Mouse (Mus musculus): ENCODE measurements around the gene Rasgrp4.
"Not testable (repeated sequence)": the region's sequence is repeated elsewhere in the genome, so short reads cannot be mapped to it uniquely, and the experiment has no call there.

Gene Rasgrp4

DNA sequence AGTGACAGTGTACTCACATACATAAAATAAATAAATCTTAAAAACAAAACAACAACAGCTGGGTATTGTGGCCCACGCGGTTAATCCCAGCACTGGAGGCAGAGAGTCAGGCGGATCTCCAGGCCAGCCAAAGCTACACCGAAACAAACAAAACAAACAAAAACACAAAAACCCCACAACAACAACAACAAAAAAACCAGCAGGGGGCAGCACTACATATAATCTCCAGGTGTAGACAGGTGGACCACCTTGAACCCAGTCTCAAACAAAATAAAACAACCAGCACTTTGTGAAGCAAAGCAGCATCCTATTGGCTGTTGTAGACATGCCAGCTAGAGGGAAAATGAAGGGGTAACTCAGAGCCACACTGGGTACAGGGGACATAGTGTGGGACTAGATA, 43.5 kb downstream of the Rasgrp4 start:
- DNase-seq (ENCODE audit: low spot score) = no peak

- DNase-seq (ENCODE audit: low spot score) = no peak
Measured at GRCm38 (mm10) chr7:29179323-29179722, 44.7 kb downstream of the Rasgrp4 start.

DNA sequence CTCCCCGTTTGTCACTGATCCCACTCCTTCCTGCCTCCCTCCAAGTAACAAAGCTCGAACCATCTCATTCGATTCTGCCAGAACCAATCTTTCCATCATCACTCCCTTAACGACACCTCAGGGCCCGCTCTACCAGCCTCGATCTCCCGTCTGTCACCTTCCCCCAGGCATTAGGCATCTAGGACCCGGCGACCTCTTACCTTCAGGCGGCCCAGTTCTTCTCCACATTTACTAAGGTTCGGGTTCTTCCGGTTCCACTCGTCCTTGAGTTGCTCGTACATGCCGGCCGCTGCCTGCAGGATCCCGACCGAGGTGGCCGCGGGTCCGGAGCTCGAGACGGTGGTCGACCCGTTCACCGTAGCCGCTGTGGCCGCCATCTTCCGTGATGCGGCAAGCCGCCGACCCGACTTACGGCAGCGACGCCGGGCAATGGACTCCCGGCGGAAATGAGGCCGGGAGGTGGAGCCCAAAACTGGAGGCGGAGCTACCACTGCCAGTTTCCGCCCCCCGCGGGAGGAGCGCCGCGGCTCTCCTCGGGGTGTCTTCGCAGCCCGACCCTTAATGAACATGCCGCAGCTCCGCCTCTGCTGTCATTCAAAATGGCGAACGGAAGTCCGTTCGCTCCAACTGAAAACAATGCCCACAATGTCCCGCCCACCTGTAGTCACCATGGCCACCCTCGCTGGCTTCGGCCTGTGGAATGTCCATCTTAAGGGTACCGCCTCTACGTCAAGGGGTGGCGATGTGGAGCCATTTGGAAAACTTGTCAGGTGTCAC, 45.6 kb downstream of the Rasgrp4 start, which contains the start of gene Psmd8:
Gene Psmd8 (minus strand): TSS at position 625 of the 777 bp plus-strand sequence.
- DNase-seq (ENCODE audit: low spot score) = peak; percentile 98

DNA sequence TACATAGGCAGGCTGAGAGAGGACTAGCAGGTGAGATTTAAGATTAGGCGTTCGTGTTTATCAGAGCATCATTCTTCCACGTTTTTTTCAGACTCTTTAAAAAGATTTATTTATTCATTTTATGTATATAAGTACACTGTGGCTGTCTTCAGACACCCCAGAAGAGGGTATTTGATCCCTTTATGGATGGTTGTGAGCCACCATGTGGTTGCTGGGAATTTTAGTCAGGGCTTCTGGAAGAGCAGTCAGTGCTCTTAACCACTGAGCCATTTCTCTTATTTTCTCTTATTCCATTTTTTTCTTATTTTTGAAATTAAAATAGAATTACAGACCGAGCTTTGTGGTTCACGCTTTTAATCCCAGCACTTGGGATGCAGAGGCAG, 46.2 kb downstream of the Rasgrp4 start:
- DNase-seq (ENCODE audit: low spot score) = no peak

DNA sequence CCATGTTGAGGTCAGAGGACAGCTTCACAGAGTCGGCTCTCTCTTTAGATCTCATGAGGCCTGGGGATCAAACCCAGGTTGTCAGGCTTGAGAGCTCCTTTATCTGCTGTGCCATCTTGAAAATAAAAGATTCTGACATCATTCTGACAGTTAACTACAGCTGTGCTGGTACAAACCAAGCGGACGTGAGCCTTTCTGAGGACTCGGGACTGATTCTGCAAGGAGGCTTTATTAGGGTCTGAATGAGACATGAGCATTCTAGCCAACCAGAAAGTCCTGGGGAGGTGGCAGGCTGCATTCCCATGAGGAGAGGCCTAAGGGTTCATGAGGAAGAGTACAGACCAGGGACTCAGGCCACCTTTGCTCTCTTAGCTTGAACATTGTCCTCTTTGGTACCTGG, 46.7 kb downstream of the Rasgrp4 start:
- not testable (repeated sequence) for DNase-seq (ENCODE audit: low spot score)

DNA sequence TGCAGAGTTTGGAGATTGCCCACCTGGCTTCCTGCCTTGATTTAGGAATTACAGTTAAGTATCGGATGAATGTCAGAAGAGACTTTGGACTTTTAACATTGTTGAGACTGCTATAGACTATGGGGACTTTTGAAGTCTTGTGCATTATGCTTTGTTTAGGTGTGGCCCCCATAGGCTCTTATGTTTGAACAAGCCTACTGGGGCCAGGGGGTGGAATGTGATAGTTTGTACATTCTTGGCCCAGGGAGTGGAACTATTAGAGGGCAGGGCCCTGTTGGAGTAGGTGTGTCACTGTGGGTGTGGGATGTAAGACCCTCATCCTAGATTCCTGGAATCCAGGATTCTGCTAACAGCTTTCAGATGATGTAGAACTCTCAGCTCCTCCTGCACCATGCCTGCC, 59.6 kb downstream of the Rasgrp4 start:
- DNase-seq (ENCODE audit: low spot score) = not testable (repeated sequence)

GRCm38 (mm10) chr7:29202577-29202976, 67.9 kb downstream of the Rasgrp4 start:
- DNase-seq (ENCODE audit: low spot score) = no peak

Measured in retina, embryonic 14.5 days (tissue).